In the genomic region with DNA sequence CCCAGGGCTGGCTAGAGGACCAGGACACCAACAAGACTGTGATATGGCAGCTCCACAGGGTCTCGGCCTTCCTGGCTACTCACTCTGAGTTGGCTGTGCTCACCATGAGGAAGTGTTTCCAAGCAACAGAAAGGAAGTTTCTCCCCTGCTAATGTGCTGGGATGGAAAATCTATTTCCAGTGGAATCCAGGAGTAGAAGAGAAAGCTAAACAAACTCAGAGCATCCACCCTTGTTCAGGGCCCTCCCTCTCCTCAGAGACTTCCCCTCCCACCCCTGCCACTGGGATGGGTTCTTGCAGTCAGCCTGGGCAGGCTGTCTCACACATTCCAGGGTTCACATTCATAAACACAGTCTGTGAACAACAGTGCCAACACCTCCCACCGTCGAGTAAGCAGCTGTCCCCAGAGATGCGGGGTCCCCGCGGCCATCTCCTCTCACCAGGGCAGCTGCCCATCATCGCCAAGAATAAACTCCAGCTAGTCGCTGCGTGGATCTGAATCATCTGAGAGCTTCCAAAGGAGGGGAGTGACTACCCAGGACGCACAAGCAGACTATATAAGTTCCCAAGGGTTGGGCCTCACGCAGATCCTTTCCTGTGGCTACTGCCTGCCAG, we compare ENCODE assay signal across 8 mouse cellular contexts. TPM values are rescaled to one million over a fixed set of nuclear protein-coding genes. Genes with fewer than 3 reads are reported as not detected.
DNase-seq lines count a peak whose midpoint lies in the region; ATAC-seq lines count a peak whose summit lies in the region.

A gene (plus strand): TSS at position 243 of the 614 bp plus-strand sequence.

- H3K4me2 ChIP-seq in embryonic facial prominence, embryonic 13.5 days = no peak within 1 kb of the TSS
- no peak within 1 kb of the TSS for H3K4me2 ChIP-seq in heart, embryonic 15.5 days
- no peak within 1 kb of the TSS for H3K4me2 ChIP-seq in limb, embryonic 15.5 days
- no peak within 1 kb of the TSS for H3K4me2 ChIP-seq in midbrain, embryonic 16.5 days (ENCODE audit: low read length)

- no peaks in the 10 kb centered on the region for H3K9me3 ChIP-seq in embryonic facial prominence, embryonic 13.5 days
- no peaks in the 10 kb centered on the region for H3K9me3 ChIP-seq in heart, embryonic 15.5 days (replicated peaks)
- no peaks in the 10 kb centered on the region for H3K9me3 ChIP-seq in limb, embryonic 15.5 days
- H3K9me3 ChIP-seq in midbrain, embryonic 16.5 days (replicated peaks; ENCODE audit: control insufficient read depth, low read length, poor library complexity, severe bottlenecking) = no peaks in the 10 kb centered on the region

- no peaks in the 10 kb centered on the region for H3K27me3 ChIP-seq in embryonic facial prominence, embryonic 13.5 days
- H3K27me3 ChIP-seq in heart, embryonic 15.5 days = no peaks in the 10 kb centered on the region
- H3K27me3 ChIP-seq in limb, embryonic 15.5 days = no peaks in the 10 kb centered on the region
- no peaks in the 10 kb centered on the region for H3K27me3 ChIP-seq in midbrain, embryonic 16.5 days (ENCODE audit: control insufficient read depth, insufficient read depth, low read depth, low read length)

- ATAC-seq in embryonic facial prominence, embryonic 13.5 days (ENCODE audit: insufficient number of reproducible peaks, insufficient read depth, low FRiP score, low TSS enrichment, low read depth) = no peak
- peak; percentile 63 for ATAC-seq in heart, embryonic 15.5 days (replicated peaks; ENCODE audit: insufficient number of reproducible peaks, insufficient read depth, low FRiP score, low read depth)
- ATAC-seq in limb, embryonic 15.5 days (ENCODE audit: insufficient number of reproducible peaks, low FRiP score, low TSS enrichment, low read depth) = peak; percentile 62
- ATAC-seq in monocyte, adult 5-6 weeks (replicated peaks; ENCODE audit: insufficient number of reproducible peaks, low FRiP score, low TSS enrichment, poor library complexity, severe bottlenecking) = no peak
- ATAC-seq in midbrain, embryonic 16.5 days = no peak

- peak; percentile 42 to 50 for DNase-seq in frontal cortex, postnatal 36 days (ENCODE audit: low spot score in 2 of 2)
- no peak for DNase-seq in frontal cortex, postnatal 25 days (ENCODE audit: low spot score in 2 of 2)
- no peak for DNase-seq in thymus, postnatal 36 days

- 79% methylated on average over 11 of the region's 11 CpGs for WGBS in embryonic facial prominence, embryonic 13.5 days
- WGBS in heart, embryonic 15.5 days = 36% methylated on average over 11 of the region's 11 CpGs
- WGBS in limb, embryonic 15.5 days = 67% methylated on average over 11 of the region's 11 CpGs
- WGBS in midbrain, embryonic 16.5 days = 78% methylated on average over 11 of the region's 11 CpGs

- no peak within 1 kb of the TSS; the same call in 1 of the 2 replicates for H3K9ac ChIP-seq in embryonic facial prominence, embryonic 13.5 days
- H3K9ac ChIP-seq in heart, embryonic 15.5 days = no peak within 1 kb of the TSS
- no peak within 1 kb of the TSS for H3K9ac ChIP-seq in limb, embryonic 15.5 days
- no peak within 1 kb of the TSS for H3K9ac ChIP-seq in midbrain, embryonic 16.5 days (ENCODE audit: low read depth, low read length)

- peak within 1 kb of the TSS; percentile 55 for H3K27ac ChIP-seq in embryonic facial prominence, embryonic 13.5 days
- H3K27ac ChIP-seq in heart, embryonic 15.5 days = peak within 1 kb of the TSS; percentile 76
- H3K27ac ChIP-seq in limb, embryonic 15.5 days = peak within 1 kb of the TSS; percentile 68
- H3K27ac ChIP-seq in midbrain, embryonic 16.5 days (ENCODE audit: low read length) = no peak within 1 kb of the TSS

- peaks cover 28% of the 10 kb centered on the region for H3K36me3 ChIP-seq in embryonic facial prominence, embryonic 13.5 days
- H3K36me3 ChIP-seq in heart, embryonic 15.5 days = 0 out of 2 replicates have a peak, but pooled peaks cover 3% of the 10 kb centered on the region
- peaks cover 21% of the 10 kb centered on the region for H3K36me3 ChIP-seq in limb, embryonic 15.5 days
- H3K36me3 ChIP-seq in midbrain, embryonic 16.5 days (ENCODE audit: control insufficient read depth, insufficient read depth, low read length) = peaks cover 6% of the 10 kb centered on the region; the same call in 1 of the 2 replicates

- peaks cover 15% of the 10 kb centered on the region; the same call in 1 of the 2 replicates for H3K4me1 ChIP-seq in embryonic facial prominence, embryonic 13.5 days
- peaks cover 28% of the 10 kb centered on the region for H3K4me1 ChIP-seq in heart, embryonic 15.5 days (replicated peaks)
- H3K4me1 ChIP-seq in limb, embryonic 15.5 days = peaks cover 19% of the 10 kb centered on the region; the same call in 1 of the 2 replicates
- no peaks in the 10 kb centered on the region for H3K4me1 ChIP-seq in midbrain, embryonic 16.5 days (ENCODE audit: control insufficient read depth, insufficient read depth, low read length)

- no peak within 1 kb of the TSS for H3K4me3 ChIP-seq in embryonic facial prominence, embryonic 13.5 days
- H3K4me3 ChIP-seq in heart, embryonic 15.5 days = no peak within 1 kb of the TSS
- H3K4me3 ChIP-seq in limb, embryonic 15.5 days = no peak within 1 kb of the TSS
- no peak within 1 kb of the TSS for H3K4me3 ChIP-seq in midbrain, embryonic 16.5 days (ENCODE audit: low read depth, low read length)

RNA-seq across cellular contexts. Expression of the gene that starts here (rescaled TPM):
- 2.3 and 2.4 TPM in 2 replicates for polyA plus RNA-seq in embryonic facial prominence, embryonic 13.5 days (2015; fragmentation: Nextera tagmentation; extraction: Ambion mirVana)
- 3.9 and 4.3 TPM in 2 replicates for polyA plus RNA-seq in heart, embryonic 15.5 days (2015; fragmentation: Nextera tagmentation; extraction: Ambion mirVana)
- polyA plus RNA-seq in limb, embryonic 15.5 days (2015; fragmentation: Nextera tagmentation; extraction: Ambion mirVana) = 20.0 and 42.6 TPM in 2 replicates
- total RNA-seq in monocyte, adult 5-6 weeks (2017) = 0.49 to 1.3 TPM in 2 of 3 replicates, not detected in the other
- 0.51 and 0.68 TPM in 2 replicates for polyA plus RNA-seq in midbrain, embryonic 16.5 days (2015; fragmentation: Nextera tagmentation; extraction: Ambion mirVana)

Comparison
In these comparisons a context has a peak if more than half of its experiments do, and no peak if none do; other contexts are left out.
1. DNase-seq: peak in frontal cortex, postnatal 36 days (2 of 2); none in frontal cortex, postnatal 25 days (0 of 2) and thymus, postnatal 36 days (0 of 2).
2. ATAC-seq: peak in heart, embryonic 15.5 days (single experiment) and limb, embryonic 15.5 days (single experiment); none in embryonic facial prominence, embryonic 13.5 days (single experiment), monocyte, adult 5-6 weeks (single experiment) and midbrain, embryonic 16.5 days (single experiment).